Mouse (Mus musculus): ENCODE results near the gene Bcar1.

GRCm38 (mm10) chr8:111788085-111788484 lies 44.5 kb upstream of the Bcar1 start:
- no peak for TF ChIP-seq CTCF (IDR thresholded peaks at IDR 0.05; ENCODE audit: low read depth)
- no peak for TF ChIP-seq EP300 (IDR thresholded peaks at IDR 0.05; ENCODE audit: low read depth)
